Mouse (Mus musculus) lung, adult 2 months (tissue): ENCODE data around the gene Erc2.

Experiments
- CTCF ChIP-seq: fragments of 200-500 bp; IDR thresholded peaks from 2 replicates; pipeline ENCODE4 v1.5.1; 2011; ENCODE audit warnings: mild to moderate bottlenecking, low read length, control low read depth; ENCODE audit not compliant: insufficient read depth
- POLR2A ChIP-seq: fragments of 200-500 bp; IDR thresholded peaks from 2 replicates; pipeline ENCODE4 v1.6.1; 2011; ENCODE audit warnings: low read depth, mild to moderate bottlenecking, control low read depth, low read length, borderline replicate concordance; ENCODE audit errors: extremely low read depth

DNA sequence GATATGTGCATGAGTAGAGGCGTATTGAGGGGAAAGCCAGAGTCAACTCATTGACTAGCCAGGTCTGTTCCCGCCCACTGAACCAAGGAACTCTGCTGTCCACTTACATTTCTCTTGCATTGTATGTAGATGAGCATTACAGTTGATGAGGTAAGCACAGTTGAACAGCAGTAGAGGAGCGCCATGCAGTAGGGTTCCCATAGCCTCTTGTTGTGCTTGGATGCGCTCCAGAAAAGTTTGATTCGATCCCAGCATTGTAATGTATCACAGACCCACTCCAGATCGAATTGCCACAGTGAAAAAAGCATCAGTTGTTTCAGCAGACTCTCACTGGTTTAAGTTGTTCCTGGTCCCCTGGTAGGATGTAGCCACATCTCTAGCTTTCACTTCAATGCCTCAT lies 656.7 kb downstream of the Erc2 start:
- TF ChIP-seq CTCF (no peak), POLR2A (no peak)
